Mouse (Mus musculus): ENCODE measurements around the gene Dusp5.

Gene Dusp5

DNA sequence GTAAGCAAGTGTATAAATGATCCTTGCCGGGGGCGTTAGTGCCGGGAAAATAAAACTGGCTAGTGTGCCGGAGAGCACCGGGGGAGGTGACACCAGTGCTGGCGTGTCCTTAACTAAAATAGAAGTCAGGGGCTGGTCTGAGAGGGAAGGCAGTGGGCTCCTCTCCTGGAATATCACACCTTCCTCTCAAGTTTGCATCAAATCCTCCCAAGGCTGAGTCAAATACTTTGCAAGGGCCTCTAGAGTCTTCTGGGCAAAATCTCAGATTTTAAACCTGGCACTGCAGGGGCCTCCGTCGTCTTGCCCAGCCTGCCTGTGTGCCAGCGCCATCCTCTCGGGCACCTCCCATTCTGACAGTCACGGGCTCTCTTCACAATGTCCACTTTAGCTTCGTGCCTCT, 22.1 kb downstream of the Dusp5 start:
- DNase-seq: peak; percentile 57

DNA sequence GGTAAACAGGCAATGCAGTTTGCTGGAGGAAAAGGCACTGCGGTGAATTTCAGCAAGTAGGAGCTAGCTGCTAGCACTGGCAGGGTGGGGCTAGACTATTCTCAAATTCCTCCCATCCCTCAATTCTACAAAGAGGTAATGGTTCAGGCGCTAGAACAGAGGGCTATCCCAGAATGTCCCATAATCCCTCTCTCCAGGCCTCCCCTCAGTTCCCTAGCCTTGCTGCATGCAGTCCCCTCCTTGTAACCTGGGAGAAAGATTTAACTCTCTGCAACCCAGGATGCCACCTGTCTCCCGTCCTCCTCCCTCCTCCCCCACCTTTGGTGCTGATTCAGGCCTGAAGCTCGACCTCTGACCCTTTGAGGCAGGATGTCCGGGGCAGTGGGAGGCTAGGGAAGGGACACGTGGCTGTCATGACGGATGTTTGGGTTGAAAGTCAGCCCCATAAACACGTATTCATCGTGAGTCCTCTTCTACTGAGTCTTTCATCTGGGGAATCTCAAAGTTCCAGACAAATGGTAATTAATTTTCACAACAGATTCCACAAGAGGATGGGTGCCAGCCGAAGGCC, 23.4 kb downstream of the Dusp5 start:
- DNase-seq: no peak

DNA sequence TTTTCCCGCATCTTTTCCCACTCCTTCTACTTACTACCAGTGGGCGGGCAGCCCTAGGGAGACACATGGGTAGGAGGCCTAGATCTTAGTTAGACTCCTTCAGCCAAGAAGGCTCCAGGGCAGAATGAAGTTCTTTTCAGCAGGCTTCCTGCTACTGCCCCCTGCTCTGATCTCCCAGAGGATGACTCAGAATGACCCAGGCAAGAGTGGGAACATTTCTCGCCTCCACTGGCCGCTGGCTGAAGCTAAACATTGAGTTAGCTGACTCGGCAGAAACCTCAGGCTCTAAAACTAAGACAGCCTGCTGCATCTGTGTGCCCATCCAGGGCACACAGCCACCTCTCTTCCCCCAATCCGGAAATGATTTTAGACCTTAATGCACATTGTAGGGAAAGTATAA, 23.9 kb downstream of the Dusp5 start:
- no peak for DNase-seq

GRCm38 (mm10) chr19:53554402-53554801, 25.5 kb downstream of the Dusp5 start:
- DNase-seq: no peak

GRCm38 (mm10) chr19:53554981-53555616, 26.2 kb downstream of the Dusp5 start:
- DNase-seq: no peak

GRCm38 (mm10) chr19:53556841-53557240, 27.9 kb downstream of the Dusp5 start:
- DNase-seq: no peak

- no peak for DNase-seq
Observed at GRCm38 (mm10) chr19:53557267-53557936, 28.5 kb downstream of the Dusp5 start.

GRCm38 (mm10) chr19:53560436-53560835, 31.5 kb downstream of the Dusp5 start:
- no peak for DNase-seq

DNA sequence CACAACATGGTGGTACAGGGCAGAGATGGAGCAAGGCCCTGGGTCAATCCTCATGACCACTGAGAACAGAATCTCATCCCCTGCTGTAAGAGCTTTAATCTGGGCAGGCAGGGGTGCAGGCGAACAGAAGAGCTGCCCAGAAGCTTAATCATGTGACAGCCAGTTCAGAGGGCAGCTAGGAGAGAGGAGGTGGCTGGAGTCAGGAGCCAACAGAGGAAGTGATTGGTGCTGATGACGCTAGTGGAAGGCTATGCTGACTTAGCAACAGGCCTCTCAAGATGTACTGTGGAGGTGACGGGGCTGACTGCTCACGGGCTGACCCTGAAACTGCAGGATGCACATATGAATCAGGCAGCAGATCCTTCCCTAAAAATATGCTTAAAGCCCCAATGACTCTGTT, 35.3 kb downstream of the Dusp5 start:
- no peak for DNase-seq

DNA sequence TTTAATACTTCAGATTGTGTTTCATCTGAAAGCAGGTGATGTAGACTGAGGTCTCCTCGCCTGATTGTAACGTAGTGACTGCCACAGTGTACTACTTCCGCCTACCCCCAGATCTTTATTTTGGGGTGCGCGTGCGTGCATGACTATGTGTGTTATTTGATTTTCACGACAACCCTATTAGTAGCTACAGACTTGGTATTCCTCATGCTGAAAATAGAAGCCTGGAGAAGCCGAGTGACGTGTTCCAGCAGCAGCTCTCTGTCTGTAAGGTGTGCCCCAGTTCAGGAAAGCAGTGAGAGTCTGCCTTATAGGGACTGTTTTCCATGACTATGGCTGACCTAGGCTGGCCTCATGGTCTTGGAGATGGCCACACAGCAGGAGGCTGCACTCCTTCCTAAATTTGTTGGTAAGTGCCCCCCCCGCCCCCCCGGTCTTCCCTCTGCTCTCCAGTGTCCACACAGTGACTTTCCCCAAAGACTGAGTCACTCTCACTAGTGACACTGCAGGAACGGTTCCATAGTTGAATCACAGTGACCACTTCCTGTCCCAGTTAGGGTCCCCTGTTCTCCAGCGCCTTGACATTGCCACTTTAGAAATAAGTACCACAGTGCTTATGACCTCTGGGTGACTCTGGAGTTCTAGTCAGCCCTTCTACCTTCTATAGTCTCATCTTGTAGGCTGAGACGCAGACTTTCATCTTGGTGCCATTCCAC, 36.8 kb downstream of the Dusp5 start:
- no peak for DNase-seq

DNA sequence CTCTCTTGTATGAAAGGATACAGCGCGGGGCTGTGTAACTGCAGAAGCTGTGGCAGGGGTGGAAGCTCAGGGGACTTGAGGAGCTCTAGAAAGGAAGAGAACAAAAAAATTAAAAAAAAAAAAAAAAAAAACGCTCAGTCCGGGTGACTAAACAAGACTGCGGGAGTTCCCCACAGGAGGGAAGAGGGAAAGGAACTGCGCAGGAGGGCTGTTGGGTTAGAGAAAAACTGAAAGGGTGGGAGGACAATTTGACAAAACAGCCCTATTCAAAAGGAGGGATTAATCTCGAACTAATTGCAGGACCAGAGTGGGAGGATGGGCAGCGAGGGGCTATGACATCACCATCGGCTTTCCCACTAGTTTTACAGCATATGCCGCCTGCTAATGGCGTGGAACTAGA, 39.0 kb downstream of the Dusp5 start:
- DNase-seq: no peak

DNA sequence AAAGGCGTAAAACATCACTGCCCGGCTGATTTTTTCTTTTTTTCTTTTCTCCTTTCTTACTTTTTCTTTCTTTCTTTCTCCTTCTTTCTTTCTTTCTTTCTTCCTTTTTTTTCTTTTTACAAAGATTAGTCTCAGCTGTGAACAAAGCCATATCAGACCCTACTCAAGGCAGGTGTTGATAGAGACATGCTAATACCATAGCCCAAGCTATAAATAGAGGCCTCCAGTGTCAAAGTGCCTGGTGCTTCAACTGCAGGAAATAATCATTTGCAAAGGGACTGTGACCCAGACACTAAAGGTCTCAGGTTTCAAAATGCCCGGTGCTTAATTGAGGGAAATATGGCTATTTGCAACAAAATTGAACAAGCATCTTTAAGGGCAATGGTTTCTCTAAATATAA, 39.6 kb downstream of the Dusp5 start:
- no peak for DNase-seq

GRCm38 (mm10) chr19:53571056-53571455, 42.1 kb downstream of the Dusp5 start:
- DNase-seq: no peak

GRCm38 (mm10) chr19:53571501-53572428, 42.9 kb downstream of the Dusp5 start:
- no peak for DNase-seq

DNA sequence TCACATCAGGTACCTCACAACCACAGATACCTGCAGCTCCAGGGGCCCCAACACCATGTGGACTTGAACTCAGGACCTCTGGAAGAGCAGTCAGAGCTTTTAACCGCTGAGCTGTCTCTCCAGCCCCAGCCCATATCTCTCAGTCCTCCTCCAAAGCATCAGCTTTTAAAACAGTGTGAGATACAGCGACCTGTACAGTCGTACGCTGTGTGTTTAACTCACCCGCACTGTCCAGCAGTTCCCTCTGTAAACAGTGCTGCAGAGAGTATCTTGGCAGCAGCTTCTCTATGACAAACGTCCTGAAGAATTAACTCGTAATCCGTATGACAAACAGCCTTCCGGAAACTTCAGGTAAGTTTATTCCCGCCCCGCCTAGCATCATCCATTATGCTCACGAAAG, 43.7 kb downstream of the Dusp5 start:
- DNase-seq: no peak

GRCm38 (mm10) chr19:53573151-53573550, 44.2 kb downstream of the Dusp5 start:
- DNase-seq: no peak

GRCm38 (mm10) chr19:53574131-53574530, 45.2 kb downstream of the Dusp5 start:
- no peak for DNase-seq

- no peak for DNase-seq
Observed at GRCm38 (mm10) chr19:53574546-53574945, 45.6 kb downstream of the Dusp5 start.

- no peak for DNase-seq
Observed at GRCm38 (mm10) chr19:53575296-53576010, 46.5 kb downstream of the Dusp5 start.

GRCm38 (mm10) chr19:53576061-53576460, 47.2 kb downstream of the Dusp5 start:
- no peak for DNase-seq

- DNase-seq: no peak
Observed at GRCm38 (mm10) chr19:53577025-53577800, 48.3 kb downstream of the Dusp5 start.

All from cerebellum, adult 9-11 months (tissue).